Mouse (Mus musculus) right cerebral cortex, postnatal 10 days (tissue): ENCODE measurements around the gene Acat1.

Source experiments
- DNase-seq, 2 experiments: peaks; one replicate each; pipeline ENCODE4 v3.0.0; 2021; ENCODE audit warnings: low spot score in 2 of 2

Gene Acat1

DNA sequence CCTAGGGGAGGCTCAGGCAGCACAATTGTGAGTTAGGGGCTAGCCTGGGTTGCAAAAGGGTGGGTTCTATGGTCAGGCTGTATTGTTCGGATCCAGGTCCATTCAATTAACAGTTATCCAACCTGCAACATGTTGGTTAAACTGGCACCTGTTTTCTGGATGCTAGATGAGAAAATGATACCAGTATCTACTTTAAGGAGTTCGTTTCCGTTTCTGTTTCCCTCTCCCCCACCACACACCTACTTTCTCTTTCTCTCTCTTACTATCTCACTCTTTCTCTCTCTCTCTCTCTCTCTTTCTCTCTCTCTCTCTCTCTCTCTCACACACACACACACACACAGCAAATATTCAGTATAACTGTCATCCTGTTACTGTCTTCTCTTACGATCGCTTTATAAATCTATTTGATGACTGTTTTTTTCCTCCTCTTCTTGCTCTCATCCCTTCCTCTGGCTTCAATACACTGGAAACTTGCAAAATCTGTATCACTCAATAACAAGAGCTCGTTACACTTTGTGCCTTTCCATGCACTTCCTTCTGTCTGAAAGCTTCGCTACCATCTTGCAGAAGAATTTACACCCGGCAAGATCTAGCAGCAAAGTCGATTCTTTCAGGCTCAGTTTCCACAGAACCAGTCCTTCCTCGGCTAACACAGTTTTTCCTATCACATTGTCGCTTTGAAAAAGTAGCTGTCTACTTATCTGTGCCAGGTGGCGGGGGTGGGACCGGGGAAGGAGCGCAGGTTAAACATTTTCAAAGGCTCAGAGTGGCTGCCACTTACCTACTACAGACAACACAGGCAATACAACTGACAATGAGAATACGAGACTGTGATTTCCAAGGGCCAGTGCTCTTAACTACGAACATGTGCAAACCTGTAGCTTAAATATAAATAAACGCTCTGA, 74.5 kb downstream of the Acat1 start:
- peak; percentile 21 to 22 for DNase-seq
